Mouse (Mus musculus): Measurements from ENCODE around the gene Scg3. TPM values are rescaled to one million over a fixed set of nuclear protein-coding genes. Genes with fewer than 3 reads are reported as not detected.
"Not testable (repeated sequence)": the region's sequence is repeated elsewhere in the genome, so short reads cannot be mapped to it uniquely, and the experiment has no call there.

Scg3 gene
- polyA plus RNA-seq, 1 experiment from 2014 or later, result 15.1 TPM

- not testable (repeated sequence) for H3K36me3 ChIP-seq (replicated peaks); H3K9me3 ChIP-seq; H3K27ac ChIP-seq; DNase-seq (ENCODE audit: extremely low spot score, low spot score); H3K4me3 ChIP-seq; H3K4me1 ChIP-seq; H3K27me3 ChIP-seq (ENCODE audit: poor library complexity, severe bottlenecking)
- 83% methylated on average over 3 of the region's 3 CpGs for WGBS
These were observed 27.4 kb downstream of the Scg3 start for GRCm38 (mm10) chr9:75656456-75656855.

- no peaks in the 10 kb centered on the region for H3K9me3 ChIP-seq
- 0 out of 2 replicates have a peak, but pooled peaks cover 7% of the 10 kb centered on the region for H3K36me3 ChIP-seq (replicated peaks)
- 84% methylated on average over 12 of the region's 12 CpGs for WGBS
- no peak overlapping the region for H3K27ac ChIP-seq
- H3K27me3 ChIP-seq (ENCODE audit: poor library complexity, severe bottlenecking), result no peaks in the 10 kb centered on the region
- no peak overlapping the region for H3K4me3 ChIP-seq
- DNase-seq (ENCODE audit: extremely low spot score, low spot score), result no peak
- no peaks in the 10 kb centered on the region for H3K4me1 ChIP-seq
These were observed 29.6 kb downstream of the Scg3 start for GRCm38 (mm10) chr9:75653981-75654911.

- peaks cover 17% of the 10 kb centered on the region for H3K36me3 ChIP-seq (replicated peaks)
- WGBS, result 60% methylated on average over 3 of the region's 3 CpGs
These were observed 38.5 kb downstream of the Scg3 start for GRCm38 (mm10) chr9:75645405-75645804.

GRCm38 (mm10) chr9:75634226-75634625, 49.6 kb downstream of the Scg3 start:
- no peaks in the 10 kb centered on the region for H3K9me3 ChIP-seq
- H3K36me3 ChIP-seq (replicated peaks), result no peaks in the 10 kb centered on the region
- no peak for DNase-seq (ENCODE audit: extremely low spot score, low spot score)
- no peaks in the 10 kb centered on the region for H3K27me3 ChIP-seq (ENCODE audit: poor library complexity, severe bottlenecking)
- H3K27ac ChIP-seq, result no peak overlapping the region
- H3K4me1 ChIP-seq, result peaks cover 9% of the 10 kb centered on the region
- no peak overlapping the region for H3K4me3 ChIP-seq
- 88% methylated on average over 4 of the region's 4 CpGs for WGBS

More at GRCm38 (mm10) chr9:75645405-75645804, 38.5 kb downstream of the Scg3 start:
- Histone ChIP-seq H3K4me1 (peaks cover 11% of the 10 kb centered on the region; the same call in 1 of the 2 replicates), H3K9me3 (peaks cover 3% of the 10 kb centered on the region; the same call in 1 of the 2 replicates), H3K27ac (no peak overlapping the region), H3K27me3 (ENCODE audit: poor library complexity, severe bottlenecking) (no peaks in the 10 kb centered on the region), H3K4me3 (no peak overlapping the region)
- no peak for DNase-seq (ENCODE audit: extremely low spot score, low spot score)

GRCm38 (mm10) chr9:75633603-75634002, 50.3 kb downstream of the Scg3 start:
- DNase-seq (ENCODE audit: extremely low spot score, low spot score), result no peak
- H3K36me3 ChIP-seq (replicated peaks), result no peaks in the 10 kb centered on the region
- no peak overlapping the region for H3K27ac ChIP-seq
- no peak overlapping the region for H3K4me3 ChIP-seq
- H3K27me3 ChIP-seq (ENCODE audit: poor library complexity, severe bottlenecking), result no peaks in the 10 kb centered on the region
- WGBS, result 92% methylated on average over 8 of the region's 8 CpGs
- H3K4me1 ChIP-seq, result peaks cover 9% of the 10 kb centered on the region
- H3K9me3 ChIP-seq, result no peaks in the 10 kb centered on the region

GRCm38 (mm10) chr9:75632902-75633301, 51.0 kb downstream of the Scg3 start:
- Histone ChIP-seq H3K36me3 (replicated peaks) (no peaks in the 10 kb centered on the region), H3K4me1 (peaks cover 9% of the 10 kb centered on the region), H3K4me3 (no peak overlapping the region), H3K27me3 (ENCODE audit: poor library complexity, severe bottlenecking) (no peaks in the 10 kb centered on the region), H3K27ac (no peak overlapping the region), H3K9me3 (no peaks in the 10 kb centered on the region)
- 18% methylated on average over 1 of the region's 1 CpGs for WGBS
- peak; percentile 37 for DNase-seq (ENCODE audit: extremely low spot score, low spot score)

- Histone ChIP-seq H3K4me3 (no peak overlapping the region), H3K27me3 (ENCODE audit: poor library complexity, severe bottlenecking) (no peaks in the 10 kb centered on the region), H3K4me1 (peaks cover 9% of the 10 kb centered on the region), H3K27ac (no peak overlapping the region), H3K9me3 (no peaks in the 10 kb centered on the region), H3K36me3 (replicated peaks) (no peaks in the 10 kb centered on the region)
- DNase-seq (ENCODE audit: extremely low spot score, low spot score), result no peak
- WGBS, result 58% methylated on average over 10 of the region's 10 CpGs
These were observed 51.7 kb downstream of the Scg3 start for GRCm38 (mm10) chr9:75632111-75632510.

- H3K4me1 ChIP-seq, result peaks cover 16% of the 10 kb centered on the region
- no peaks in the 10 kb centered on the region for H3K36me3 ChIP-seq (replicated peaks)
- H3K4me3 ChIP-seq, result no peak overlapping the region
- no peak for DNase-seq (ENCODE audit: extremely low spot score, low spot score)
- H3K9me3 ChIP-seq, result no peaks in the 10 kb centered on the region
- WGBS, result 90% methylated on average over 8 of the region's 8 CpGs
- H3K27me3 ChIP-seq (ENCODE audit: poor library complexity, severe bottlenecking), result peaks cover 6% of the 10 kb centered on the region; the same call in 1 of the 2 replicates
- no peak overlapping the region for H3K27ac ChIP-seq
These were observed 52.9 kb downstream of the Scg3 start for GRCm38 (mm10) chr9:75630823-75631454.

- no peaks in the 10 kb centered on the region for H3K9me3 ChIP-seq
- H3K4me3 ChIP-seq, result peak overlapping the region; percentile 86
- H3K27ac ChIP-seq, result peak overlapping the region; percentile 95
- H3K4me1 ChIP-seq, result peaks cover 19% of the 10 kb centered on the region
- WGBS, result 1% methylated on average over 14 of the region's 14 CpGs
- no peak for DNase-seq (ENCODE audit: extremely low spot score, low spot score)
- peaks cover 20% of the 10 kb centered on the region for H3K27me3 ChIP-seq (ENCODE audit: poor library complexity, severe bottlenecking)
- no peaks in the 10 kb centered on the region for H3K36me3 ChIP-seq (replicated peaks)
These were observed 57.6 kb downstream of the Scg3 start for GRCm38 (mm10) chr9:75626308-75626604.

- DNase-seq (ENCODE audit: extremely low spot score, low spot score), result peak; percentile 67
- Histone ChIP-seq H3K4me1 (peaks cover 19% of the 10 kb centered on the region), H3K4me3 (peak within 1 kb of the TSS; percentile 86), H3K27ac (peak within 1 kb of the TSS; percentile 95), H3K27me3 (ENCODE audit: poor library complexity, severe bottlenecking) (peaks cover 20% of the 10 kb centered on the region), H3K36me3 (replicated peaks) (no peaks in the 10 kb centered on the region), H3K9me3 (no peaks in the 10 kb centered on the region)
- WGBS, result under 1% methylated on average over 93 of the region's 94 CpGs
These were observed 58.1 kb downstream of the Scg3 start, which contains the start of gene Lysmd2 for GRCm38 (mm10) chr9:75625556-75626307. TSS of gene Lysmd2 (plus strand) at chr9:75625741.

- H3K27ac ChIP-seq, result peak overlapping the region; percentile 95
- peaks cover 19% of the 10 kb centered on the region for H3K4me1 ChIP-seq
- H3K27me3 ChIP-seq (ENCODE audit: poor library complexity, severe bottlenecking), result peaks cover 20% of the 10 kb centered on the region
- DNase-seq (ENCODE audit: extremely low spot score, low spot score), result no peak
- 14% methylated on average over 18 of the region's 18 CpGs for WGBS
- peak overlapping the region; percentile 86 for H3K4me3 ChIP-seq
- H3K9me3 ChIP-seq, result 0 out of 2 replicates have a peak, but pooled peaks cover 4% of the 10 kb centered on the region
- no peaks in the 10 kb centered on the region for H3K36me3 ChIP-seq (replicated peaks)
These were observed 58.8 kb downstream of the Scg3 start for GRCm38 (mm10) chr9:75624983-75625555.

GRCm38 (mm10) chr9:75621428-75621827, 62.4 kb downstream of the Scg3 start:
- DNase-seq (ENCODE audit: extremely low spot score, low spot score), result no peak
- no peak overlapping the region for H3K27ac ChIP-seq
- 91% methylated on average over 3 of the region's 3 CpGs for WGBS

More at GRCm38 (mm10) chr9:75621428-75621827, 62.4 kb downstream of the Scg3 start:
- Histone ChIP-seq H3K9me3 (0 out of 2 replicates have a peak, but pooled peaks cover 4% of the 10 kb centered on the region), H3K4me3 (no peak overlapping the region), H3K27me3 (ENCODE audit: poor library complexity, severe bottlenecking) (peaks cover 14% of the 10 kb centered on the region), H3K4me1 (peaks cover 17% of the 10 kb centered on the region), H3K36me3 (replicated peaks) (no peaks in the 10 kb centered on the region)

All from forebrain, embryonic 10.5 days (tissue).